Mouse (Mus musculus): Measurements from ENCODE around the gene Ubtd2. TPM values are rescaled to one million over a fixed set of nuclear protein-coding genes. Genes with fewer than 3 reads are reported as not detected.
A peak's percentile ranks its signal among the peaks of the same experiment; 100 is the strongest.

The Ubtd2 gene
- total RNA-seq, 2 experiments from 2014 or later: 46.9 to 54.9 TPM

- no peak for DNase-seq (ENCODE audit: extremely low spot score in 1 of 2, low spot score in 2 of 2)
- intact Hi-C loops (cut with DNase I): no loop called here
Observed at GRCm38 (mm10) chr11:32535646-32536045, 80.5 kb downstream of the Ubtd2 start.

- DNase-seq (ENCODE audit: extremely low spot score in 1 of 2, low spot score in 2 of 2): no peak
- intact Hi-C loops (cut with DNase I): no loop called here
Observed at GRCm38 (mm10) chr11:32536954-32537353, 81.8 kb downstream of the Ubtd2 start.

GRCm38 (mm10) chr11:32538435-32538834 is 83.3 kb downstream of the Ubtd2 start:
- intact Hi-C loops (cut with DNase I): no loop called here
- DNase-seq (ENCODE audit: extremely low spot score in 1 of 2, low spot score in 2 of 2): no peak

GRCm38 (mm10) chr11:32538846-32539245 is 83.7 kb downstream of the Ubtd2 start:
- intact Hi-C loops (cut with DNase I): no loop called here
- no peak for DNase-seq (ENCODE audit: extremely low spot score in 1 of 2, low spot score in 2 of 2)

GRCm38 (mm10) chr11:32539717-32540116 is 84.5 kb downstream of the Ubtd2 start:
- intact Hi-C loops (cut with DNase I): no loop called here
- DNase-seq (ENCODE audit: extremely low spot score in 1 of 2, low spot score in 2 of 2): no peak

GRCm38 (mm10) chr11:32540463-32540862 is 85.3 kb downstream of the Ubtd2 start:
- DNase-seq (ENCODE audit: extremely low spot score in 1 of 2, low spot score in 2 of 2): no peak
- intact Hi-C loops (cut with DNase I): no loop called here

GRCm38 (mm10) chr11:32542181-32542580 is 87.0 kb downstream of the Ubtd2 start:
- DNase-seq (ENCODE audit: extremely low spot score in 1 of 2, low spot score in 2 of 2): no peak
- intact Hi-C loops (cut with DNase I): no loop called here

- intact Hi-C loops (cut with DNase I): no loop called here
- peak in 1 of 2 experiments; percentile 50 for DNase-seq (ENCODE audit: extremely low spot score in 1 of 2, low spot score in 2 of 2)
Observed at GRCm38 (mm10) chr11:32542687-32543411, 87.7 kb downstream of the Ubtd2 start.

- intact Hi-C loops (cut with DNase I): no loop called here
Observed at GRCm38 (mm10) chr11:32544041-32544440, 88.9 kb downstream of the Ubtd2 start.

GRCm38 (mm10) chr11:32544497-32544896 is 89.3 kb downstream of the Ubtd2 start:
- peak in 1 of 2 experiments; percentile 55 for DNase-seq (ENCODE audit: extremely low spot score in 1 of 2, low spot score in 2 of 2)
- intact Hi-C loops (cut with DNase I): no loop called here

More at GRCm38 (mm10) chr11:32544041-32544440, 88.9 kb downstream of the Ubtd2 start:
- DNase-seq (ENCODE audit: extremely low spot score in 1 of 2, low spot score in 2 of 2): no peak

GRCm38 (mm10) chr11:32545605-32546004 is 90.4 kb downstream of the Ubtd2 start:
- intact Hi-C loops (cut with DNase I): no loop called here
- DNase-seq (ENCODE audit: extremely low spot score in 1 of 2, low spot score in 2 of 2): no peak

GRCm38 (mm10) chr11:32546483-32546882 is 91.3 kb downstream of the Ubtd2 start:
- DNase-seq (ENCODE audit: extremely low spot score in 1 of 2, low spot score in 2 of 2): no peak

GRCm38 (mm10) chr11:32547391-32547947 is 92.3 kb downstream of the Ubtd2 start:
- intact Hi-C loops (cut with DNase I): no loop called here
- no peak for DNase-seq (ENCODE audit: extremely low spot score in 1 of 2, low spot score in 2 of 2)

More at GRCm38 (mm10) chr11:32546483-32546882, 91.3 kb downstream of the Ubtd2 start:
- intact Hi-C loops (cut with DNase I): no loop called here

- no peak for DNase-seq (ENCODE audit: extremely low spot score in 1 of 2, low spot score in 2 of 2)
- intact Hi-C loops (cut with DNase I): no loop called here
Observed at GRCm38 (mm10) chr11:32548240-32548639, 93.1 kb downstream of the Ubtd2 start.

GRCm38 (mm10) chr11:32549236-32549635 is 94.1 kb downstream of the Ubtd2 start:
- no peak for DNase-seq (ENCODE audit: extremely low spot score in 1 of 2, low spot score in 2 of 2)
- intact Hi-C loops (cut with DNase I): no loop called here

- intact Hi-C loops (cut with DNase I): no loop called here
- DNase-seq (ENCODE audit: extremely low spot score in 1 of 2, low spot score in 2 of 2): no peak
Observed at GRCm38 (mm10) chr11:32550102-32550501, 94.9 kb downstream of the Ubtd2 start.

GRCm38 (mm10) chr11:32551056-32551455 is 95.9 kb downstream of the Ubtd2 start:
- intact Hi-C loops (cut with DNase I): no loop called here

GRCm38 (mm10) chr11:32551579-32552297 is 96.6 kb downstream of the Ubtd2 start:
- intact Hi-C loops (cut with DNase I): no loop called here
- no peak for DNase-seq (ENCODE audit: extremely low spot score in 1 of 2, low spot score in 2 of 2)

More at GRCm38 (mm10) chr11:32551056-32551455, 95.9 kb downstream of the Ubtd2 start:
- no peak for DNase-seq (ENCODE audit: extremely low spot score in 1 of 2, low spot score in 2 of 2)

- DNase-seq (ENCODE audit: extremely low spot score in 1 of 2, low spot score in 2 of 2): no peak
- intact Hi-C loops (cut with DNase I): no loop called here
Observed at GRCm38 (mm10) chr11:32552401-32553090, 97.4 kb downstream of the Ubtd2 start.
